Mouse (Mus musculus): Measurements from ENCODE around the gene Anp32a. TPM values are rescaled to one million over a fixed set of nuclear protein-coding genes. Genes with fewer than 3 reads are reported as not detected.

Anp32a gene
- total RNA-seq, 2 experiments from 2014 or later = 60.8 to 62.9 TPM

GRCm38 (mm10) chr9:62366478-62367458, 25.7 kb downstream of the Anp32a start:
- DNase-seq = no peak

GRCm38 (mm10) chr9:62367510-62368071, 26.5 kb downstream of the Anp32a start:
- intact Hi-C loops (cut with DNase I) = no loop called here
- DNase-seq = no peak

More at GRCm38 (mm10) chr9:62366478-62367458, 25.7 kb downstream of the Anp32a start:
- intact Hi-C loops (cut with DNase I) = no loop called here

- intact Hi-C loops (cut with DNase I) = no loop called here
- DNase-seq = no peak
These were observed 27.3 kb downstream of the Anp32a start for GRCm38 (mm10) chr9:62368256-62368905.

- intact Hi-C loops (cut with DNase I) = no loop called here
- no peak for DNase-seq
These were observed 28.1 kb downstream of the Anp32a start for GRCm38 (mm10) chr9:62369172-62369571.

- no peak for DNase-seq
- intact Hi-C loops (cut with DNase I) = loop anchor here (5.0 kb wide), 2 partner anchors 33 to 182 kb away; no protein-coding TSS in a partner anchor
These were observed 29.1 kb downstream of the Anp32a start for GRCm38 (mm10) chr9:62370186-62370585.

- intact Hi-C loops (cut with DNase I) = loop anchor here (5.0 kb wide), 2 partner anchors 33 to 182 kb away; no protein-coding TSS in a partner anchor
- DNase-seq = no peak
These were observed 29.7 kb downstream of the Anp32a start for GRCm38 (mm10) chr9:62370648-62371280.

- no peak for DNase-seq
- intact Hi-C loops (cut with DNase I) = loop anchor here (5.0 kb wide), 2 partner anchors 35 to 180 kb away; no protein-coding TSS in a partner anchor
These were observed 30.9 kb downstream of the Anp32a start for GRCm38 (mm10) chr9:62371745-62372555.

- intact Hi-C loops (cut with DNase I) = loop anchor here (5.0 kb wide), 2 partner anchors 35 to 180 kb away; no protein-coding TSS in a partner anchor
- no peak for DNase-seq
These were observed 31.6 kb downstream of the Anp32a start for GRCm38 (mm10) chr9:62372556-62373221.

- intact Hi-C loops (cut with DNase I) = loop anchor here (1.0 to 5.0 kb wide), 3 partner anchors 36 to 179 kb away; no protein-coding TSS in a partner anchor
- DNase-seq = peak; percentile 68 to 71
These were observed 32.4 kb downstream of the Anp32a start for GRCm38 (mm10) chr9:62373222-62374123.

- intact Hi-C loops (cut with DNase I) = loop anchor here (1.0 to 5.0 kb wide), 3 partner anchors 37 to 178 kb away; no protein-coding TSS in a partner anchor
- DNase-seq = no peak
These were observed 33.2 kb downstream of the Anp32a start for GRCm38 (mm10) chr9:62374276-62374675.

- DNase-seq = no peak
- intact Hi-C loops (cut with DNase I) = no loop called here
These were observed 36.8 kb downstream of the Anp32a start for GRCm38 (mm10) chr9:62377897-62378296.

- intact Hi-C loops (cut with DNase I) = no loop called here
- no peak for DNase-seq
These were observed 39.3 kb downstream of the Anp32a start for GRCm38 (mm10) chr9:62380351-62380750.

GRCm38 (mm10) chr9:62381402-62381913, 40.4 kb downstream of the Anp32a start:
- intact Hi-C loops (cut with DNase I) = no loop called here

GRCm38 (mm10) chr9:62382519-62383084, 41.5 kb downstream of the Anp32a start:
- DNase-seq = no peak
- intact Hi-C loops (cut with DNase I) = no loop called here

More at GRCm38 (mm10) chr9:62381402-62381913, 40.4 kb downstream of the Anp32a start:
- DNase-seq = no peak

GRCm38 (mm10) chr9:62385062-62385461, 44.0 kb downstream of the Anp32a start:
- intact Hi-C loops (cut with DNase I) = no loop called here
- no peak for DNase-seq

- no peak for DNase-seq
- intact Hi-C loops (cut with DNase I) = no loop called here
These were observed 44.8 kb downstream of the Anp32a start for GRCm38 (mm10) chr9:62385727-62386518.

All from gastrocnemius, postnatal 36 days (tissue).